In genomic region chr3:104233366-104234312, GRCm38 (mm10) we compare ENCODE assay signal across 14 mouse cellular contexts. TPM values are rescaled to one million over a fixed set of nuclear protein-coding genes. Genes with fewer than 3 reads are reported as not detected.
DNase-seq lines count a peak whose midpoint lies in the region; ATAC-seq lines count a peak whose summit lies in the region.
"Had no signal": no experiment of that assay in that cellular context is flagged by ENCODE, and none has a peak within 500 bp of the region (broad histone marks: within the 10 kb centered on the region; RNA-seq: fewer than 3 reads in every experiment).

No protein-coding gene starts in this region.

- peak overlapping the region; percentile 64 to 78 for H3K27ac ChIP-seq in heart, embryonic 14.5 days (replicated peaks in 1 of 2; ENCODE audit: control insufficient read depth in 1 of 2, insufficient read depth in 1 of 2, low read depth in 2 of 2, low read length in 2 of 2)
- H3K27ac ChIP-seq: limb, embryonic 13.5 days; macrophage; midbrain, embryonic 15.5 days had no signal

- 38% methylated on average over 7 of the region's 7 CpGs for WGBS in heart, embryonic 14.5 days

- H3K36me3 ChIP-seq in heart, embryonic 14.5 days (ENCODE audit: control insufficient read depth, insufficient read depth, low read length): no peaks in the 10 kb centered on the region
- H3K36me3 ChIP-seq: limb, embryonic 13.5 days; midbrain, embryonic 15.5 days had no signal

- H3K4me1 ChIP-seq in heart, embryonic 14.5 days (ENCODE audit: control insufficient read depth in 2 of 2, insufficient read depth in 2 of 2, low read length in 2 of 2): peaks cover 3 to 13% of the 10 kb centered on the region in 2 experiments; a peak in 2 of 4 replicates
- H3K4me1 ChIP-seq: midbrain, embryonic 15.5 days had no signal

- no peak for ATAC-seq in heart, embryonic 14.5 days (ENCODE audit: insufficient number of reproducible peaks, insufficient read depth, low FRiP score, low read depth)
- ATAC-seq: activated CD4-positive, CD25-positive, alpha-beta regulatory T cell, adult 4 months; inflammation-experienced regulatory T-cells, adult 6 months; midbrain, embryonic 15.5 days had no signal

- no peaks in the 10 kb centered on the region for H3K27me3 ChIP-seq in heart, embryonic 14.5 days (ENCODE audit: control insufficient read depth, insufficient read depth, low read length)
- H3K27me3 ChIP-seq: limb, embryonic 13.5 days; midbrain, embryonic 15.5 days had no signal

- peak; percentile 27 for DNase-seq in kidney, postnatal 14 days
- DNase-seq in kidney, adult 8-10 months: no peak
- peak; percentile 47 for DNase-seq in adipocyte (ENCODE audit: low spot score)
- peak; percentile 63 for DNase-seq in lung, postnatal 25 days (ENCODE audit: low spot score)
- DNase-seq in T-cell, adult 2 months (ENCODE audit: low spot score): no peak
- DNase-seq in right cerebral cortex, adult 2 months (ENCODE audit: low spot score in 2 of 2): no peak
- DNase-seq: cerebellum, adult 9-10 months; right cerebral cortex, adult 18-20 months had no signal

- no peak overlapping the region for H3K4me2 ChIP-seq in heart, embryonic 14.5 days (ENCODE audit: low read length)
- H3K4me2 ChIP-seq: limb, embryonic 13.5 days; midbrain, embryonic 15.5 days had no signal

- no peak overlapping the region for H3K4me3 ChIP-seq in heart, embryonic 14.5 days (ENCODE audit: control insufficient read depth in 1 of 2, insufficient read depth in 1 of 2, low read depth in 1 of 2, low read length in 2 of 2)
- H3K4me3 ChIP-seq: limb, embryonic 13.5 days; midbrain, embryonic 15.5 days had no signal

- no peak overlapping the region for H3K9ac ChIP-seq in heart, embryonic 14.5 days (ENCODE audit: low read length)
- H3K9ac ChIP-seq: limb, embryonic 13.5 days; midbrain, embryonic 15.5 days had no signal

- H3K9me3 ChIP-seq in heart, embryonic 14.5 days (ENCODE audit: control insufficient read depth, low read length): no peaks in the 10 kb centered on the region
- H3K9me3 ChIP-seq: limb, embryonic 13.5 days; midbrain, embryonic 15.5 days had no signal

RNA-seq across cellular contexts. Expression of gene Magi3, which starts 13.5 kb away (rescaled TPM):
- 13.1 and 15.3 TPM in 2 replicates for polyA plus RNA-seq in heart, embryonic 14.5 days (2014; fragmentation: Nextera tagmentation; extraction: Ambion mirVana)

Comparison
In these comparisons a context has a peak if more than half of its experiments do, and no peak if none do; other contexts are left out.
1. DNase-seq: peak in kidney, postnatal 14 days (single experiment), adipocyte (single experiment) and lung, postnatal 25 days (single experiment); none in kidney, adult 8-10 months (0 of 2), T-cell, adult 2 months (single experiment) and right cerebral cortex, adult 2 months (0 of 2).